Comparison of ENCODE assay signal across 24 mouse cellular contexts in genomic region chr12:85707391-85707790, GRCm38 (mm10). TPM values are rescaled to one million over a fixed set of nuclear protein-coding genes. Genes with fewer than 3 reads are reported as not detected.
DNase-seq lines count a peak whose midpoint lies in the region; ATAC-seq lines count a peak whose summit lies in the region.
"Had no signal": no experiment of that assay in that cellular context is flagged by ENCODE, and none has a peak within 500 bp of the region (broad histone marks: within the 10 kb centered on the region; RNA-seq: fewer than 3 reads in every experiment).

No protein-coding gene starts in this region.

- ATAC-seq in heart, embryonic 12.5 days (ENCODE audit: insufficient number of reproducible peaks, low FRiP score): no peak
- ATAC-seq: activated CD4-positive, CD25-positive, alpha-beta regulatory T cell, adult 4 months; CD4-positive, CD25-positive, alpha-beta regulatory T cell, adult 4 months; Patski had no signal

- H3K9me3 ChIP-seq in heart, embryonic 10.5 days: no peaks in the 10 kb centered on the region
- no peaks in the 10 kb centered on the region for H3K9me3 ChIP-seq in heart, embryonic 12.5 days (replicated peaks)
- H3K9me3 ChIP-seq: G1E had no signal

- H3K4me3 ChIP-seq in heart, embryonic 10.5 days: no peak overlapping the region
- H3K4me3 ChIP-seq in heart, embryonic 12.5 days: no peak overlapping the region

- no peak overlapping the region for H3K9ac ChIP-seq in heart, embryonic 12.5 days

- 88% methylated on average over 11 of the region's 11 CpGs for WGBS in heart, embryonic 10.5 days
- 85% methylated on average over 11 of the region's 11 CpGs for WGBS in heart, embryonic 12.5 days

- no peak overlapping the region for H3K4me2 ChIP-seq in heart, embryonic 12.5 days

- DNase-seq in heart, adult 11 months: peak; percentile 78
- no peak for DNase-seq in heart, adult 18-20 months
- DNase-seq in heart, embryonic 10.5 days (ENCODE audit: low spot score): peak; percentile 35
- peak; percentile 14 for DNase-seq in R1 (ENCODE audit: low read depth, low spot score)
- DNase-seq in induced T-regulatory cell, adult 2 months (ENCODE audit: low read depth): peak; percentile 52
- no peak for DNase-seq in lung, postnatal 4 days
- DNase-seq in frontal cortex, postnatal 14 days (ENCODE audit: low spot score in 2 of 2): no peak
- DNase-seq: adrenal gland, adult 2 months; adrenal gland, adult 8-10 months; adrenal gland, postnatal 10 days; adrenal gland, postnatal 14 days; adrenal gland, postnatal 25 days; adrenal gland, postnatal 36 days; B cell, adult 2 months; cerebellum, adult 11 months; cerebellum, adult 11-12 months; cerebellum, adult 18-20 months had no signal

- H3K4me1 ChIP-seq in heart, embryonic 10.5 days: peaks cover 24% of the 10 kb centered on the region
- peaks cover 18% of the 10 kb centered on the region for H3K4me1 ChIP-seq in heart, embryonic 12.5 days (replicated peaks)

- H3K27me3 ChIP-seq in heart, embryonic 10.5 days (ENCODE audit: insufficient read depth, poor library complexity, severe bottlenecking): peaks cover 11% of the 10 kb centered on the region; the same call in 1 of the 2 replicates
- no peaks in the 10 kb centered on the region for H3K27me3 ChIP-seq in heart, embryonic 12.5 days (replicated peaks)
- H3K27me3 ChIP-seq: CH12.LX had no signal

- H3K27ac ChIP-seq in heart, embryonic 10.5 days: no peak overlapping the region
- no peak overlapping the region for H3K27ac ChIP-seq in heart, embryonic 12.5 days (ENCODE audit: poor library complexity, severe bottlenecking)

- no peaks in the 10 kb centered on the region for H3K36me3 ChIP-seq in heart, embryonic 10.5 days
- H3K36me3 ChIP-seq in heart, embryonic 12.5 days: no peaks in the 10 kb centered on the region
- H3K36me3 ChIP-seq: G1E had no signal

RNA-seq across cellular contexts. Expression of gene Batf, which starts 20.9 kb away (rescaled TPM):
- 1 to 10 TPM; 1.1 to 1.9 TPM for total RNA-seq in heart, adult 18-20 months (2021)
- 4.7 and 7.1 TPM in 2 replicates for polyA plus RNA-seq in heart, embryonic 10.5 days (2016; fragmentation: Nextera tagmentation; extraction: Ambion mirVana)
- 3.8 and 4.0 TPM in 2 replicates for polyA plus RNA-seq in heart, embryonic 12.5 days (2016; fragmentation: Nextera tagmentation; extraction: Ambion mirVana)
- total RNA-seq: adrenal gland, postnatal 25 days; G1E had no signal
- polyA plus RNA-seq: G1E, Patski had no signal

RNA-seq across cellular contexts. Expression of gene Flvcr2, which starts 38.9 kb away (rescaled TPM):
- 1 to 10 TPM; 2.2 to 3.2 TPM for total RNA-seq in heart, adult 18-20 months (2021)
- polyA plus RNA-seq in heart, embryonic 10.5 days (2016; fragmentation: Nextera tagmentation; extraction: Ambion mirVana): 4.9 and 7.8 TPM in 2 replicates
- polyA plus RNA-seq in heart, embryonic 12.5 days (2016; fragmentation: Nextera tagmentation; extraction: Ambion mirVana): 6.8 and 7.1 TPM in 2 replicates
- total RNA-seq: MEL had no signal
- polyA plus RNA-seq: G1E had no signal

Comparison
In these comparisons a context has a peak if more than half of its experiments do, and no peak if none do; other contexts are left out.
1. DNase-seq: peak in heart, adult 11 months (single experiment), heart, embryonic 10.5 days (single experiment), R1 (single experiment) and induced T-regulatory cell, adult 2 months (single experiment); none in heart, adult 18-20 months (0 of 2), lung, postnatal 4 days (0 of 2) and frontal cortex, postnatal 14 days (0 of 2).